Mouse (Mus musculus): ENCODE measurements around the gene Per1. TPM values are rescaled to one million over a fixed set of nuclear protein-coding genes. Genes with fewer than 3 reads are reported as not detected.

The Per1 gene
- polyA plus RNA-seq (2014; fragmentation: Illumina TruSeq; extraction: RNeasy Lipid Tissue Mini Kit (QIAGEN cat#74804); ENCODE audit: low replicate concordance) = not detected

DNA sequence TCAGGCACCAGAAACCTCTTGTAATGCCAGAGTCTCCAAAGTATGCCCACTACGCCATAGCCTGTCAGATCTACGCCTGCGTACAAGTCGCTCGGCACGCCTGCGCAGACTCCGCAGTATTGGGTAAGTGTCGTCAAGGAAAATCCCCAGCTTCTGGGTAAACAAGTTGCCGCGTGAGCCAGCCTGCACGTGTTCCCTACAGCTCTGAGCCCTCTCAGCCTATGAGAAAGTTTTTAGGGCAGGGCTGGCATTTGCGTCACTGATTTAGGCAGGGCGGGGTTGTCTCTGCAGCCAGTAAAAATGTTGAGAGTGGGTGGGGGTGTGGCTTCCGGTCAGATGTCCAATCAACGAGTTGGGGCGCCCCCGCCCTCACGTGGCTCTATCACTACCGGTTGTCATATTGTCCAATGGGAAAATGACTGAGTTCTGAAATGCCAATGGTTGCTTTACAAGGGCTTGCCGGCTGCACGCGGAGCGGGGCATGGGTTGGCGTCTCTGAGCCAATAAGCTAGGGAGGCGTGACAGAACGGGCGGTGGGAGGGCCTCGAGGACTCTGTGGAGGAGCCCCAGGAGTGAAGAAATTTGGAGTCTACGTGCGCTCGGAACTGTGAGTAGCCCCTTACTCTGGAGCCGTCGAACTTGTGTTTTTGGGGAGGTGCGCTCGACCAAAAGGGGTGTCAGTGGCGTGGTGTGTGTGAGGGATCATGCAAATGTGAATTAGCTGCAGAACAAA lies at the start of gene Per1:
Per1 (plus strand) TSS at position 521 of the 733 bp plus-strand sequence.

DNA sequence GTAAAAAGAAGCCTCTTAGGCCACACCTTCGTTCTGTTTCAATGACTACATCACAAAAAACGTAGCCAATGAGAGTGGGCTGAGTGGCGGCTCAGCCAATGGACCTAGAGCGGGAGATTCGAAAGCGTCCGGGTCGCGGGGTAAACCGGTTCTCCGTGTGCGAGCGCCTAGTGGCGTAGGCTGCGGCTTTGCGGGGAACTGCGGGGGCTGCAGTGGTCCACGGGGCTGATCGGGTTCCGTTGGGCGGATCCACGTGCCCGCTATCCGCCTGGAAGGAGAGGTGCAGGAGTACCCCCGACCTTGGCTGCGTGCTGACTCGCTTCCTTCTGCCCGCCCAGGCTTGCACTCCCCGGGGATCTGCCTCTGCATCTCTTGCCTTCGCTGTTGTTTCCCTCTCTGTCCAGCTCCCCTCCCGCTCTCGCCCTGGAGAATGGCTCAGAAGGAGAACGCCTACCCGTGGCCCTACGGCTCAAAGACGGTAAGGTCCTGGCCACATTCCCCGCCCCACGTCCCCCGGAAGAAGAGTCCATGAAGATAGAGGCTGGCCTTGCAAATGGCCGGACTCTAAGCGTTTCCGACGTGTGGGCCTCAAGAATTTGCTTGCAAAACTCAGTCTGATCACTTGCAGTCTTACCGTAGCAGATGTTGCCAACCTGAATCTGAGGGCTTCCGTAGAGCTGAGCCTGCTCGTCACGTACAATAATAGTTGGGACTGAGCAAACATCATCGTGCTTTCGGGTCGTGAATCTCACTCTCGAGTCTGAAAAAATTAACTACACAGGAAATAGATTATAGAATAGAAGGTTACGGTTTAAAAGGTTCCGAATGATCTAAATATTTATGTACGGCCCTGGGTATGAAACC lies 49.3 kb upstream of the Per1 start, which contains the start of gene Aurkb:
Aurkb (plus strand) TSS at position 117 of the 864 bp plus-strand sequence.

DNA sequence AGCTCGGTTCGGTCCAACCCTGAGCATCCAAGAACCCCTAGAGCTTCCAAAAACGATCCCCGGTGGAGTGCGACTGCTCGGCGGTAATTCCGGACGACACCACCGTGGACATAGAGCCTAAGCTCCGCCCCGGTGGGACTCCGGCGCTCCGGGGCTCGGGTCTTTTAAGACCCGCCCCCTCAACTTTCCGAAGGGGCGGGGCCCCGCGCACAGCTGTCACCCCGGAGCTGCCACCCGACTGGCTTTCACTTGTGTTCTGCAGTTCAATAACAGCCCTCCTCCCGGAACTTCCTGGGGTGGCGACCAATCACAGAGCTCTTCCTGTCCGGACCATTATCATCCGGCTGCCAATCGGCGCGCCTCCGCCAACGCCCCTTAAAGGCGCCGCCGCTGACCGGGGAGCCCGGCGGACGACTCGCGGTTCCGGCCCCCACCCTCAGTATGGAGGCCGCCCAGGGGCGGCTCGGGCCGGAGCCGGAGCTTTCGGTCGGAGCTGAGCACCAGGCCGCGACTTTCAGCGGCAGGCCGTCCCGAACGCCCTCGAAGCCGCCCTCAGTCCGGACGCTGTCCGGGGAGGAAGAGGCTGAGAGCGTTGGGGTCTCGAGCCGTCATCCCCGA lies 35.6 kb upstream of the Per1 start, which contains the start of gene Borcs6:
Borcs6 (plus strand) TSS at position 361 of the 618 bp plus-strand sequence.

DNA sequence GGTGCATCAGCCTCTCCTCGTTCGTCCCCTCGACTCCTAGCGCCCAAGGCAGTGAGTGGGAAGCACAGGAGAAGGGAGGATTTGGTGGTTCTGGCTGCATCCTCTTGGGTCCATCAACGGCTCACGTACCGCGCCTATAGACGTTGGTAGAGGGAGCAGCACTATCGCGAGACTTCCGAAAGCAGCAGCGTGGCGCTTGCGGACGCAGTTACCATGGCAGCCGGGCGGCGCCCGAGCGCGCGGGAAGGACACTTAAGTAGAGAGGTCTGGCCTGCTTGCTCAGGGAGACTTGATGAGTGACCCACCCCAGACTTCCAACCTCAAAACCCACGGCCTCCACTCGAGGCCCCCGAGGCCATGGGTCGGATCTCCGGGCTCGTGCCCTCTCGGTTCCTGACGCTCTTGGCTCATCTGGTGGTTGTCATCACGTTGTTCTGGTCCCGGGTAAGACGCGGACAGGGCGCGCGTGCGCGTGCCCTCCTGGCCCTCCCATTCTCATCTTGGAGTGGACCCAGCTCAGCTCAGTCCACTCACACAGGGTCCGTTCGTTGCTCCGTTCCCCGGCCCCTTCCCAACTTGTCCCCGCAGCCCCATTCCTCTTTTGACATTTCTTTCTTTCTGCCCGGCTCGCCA lies 24.3 kb upstream of the Per1 start, which contains the start of gene Tmem107:
Tmem107 (plus strand) TSS at position 217 of the 633 bp plus-strand sequence.

DNA sequence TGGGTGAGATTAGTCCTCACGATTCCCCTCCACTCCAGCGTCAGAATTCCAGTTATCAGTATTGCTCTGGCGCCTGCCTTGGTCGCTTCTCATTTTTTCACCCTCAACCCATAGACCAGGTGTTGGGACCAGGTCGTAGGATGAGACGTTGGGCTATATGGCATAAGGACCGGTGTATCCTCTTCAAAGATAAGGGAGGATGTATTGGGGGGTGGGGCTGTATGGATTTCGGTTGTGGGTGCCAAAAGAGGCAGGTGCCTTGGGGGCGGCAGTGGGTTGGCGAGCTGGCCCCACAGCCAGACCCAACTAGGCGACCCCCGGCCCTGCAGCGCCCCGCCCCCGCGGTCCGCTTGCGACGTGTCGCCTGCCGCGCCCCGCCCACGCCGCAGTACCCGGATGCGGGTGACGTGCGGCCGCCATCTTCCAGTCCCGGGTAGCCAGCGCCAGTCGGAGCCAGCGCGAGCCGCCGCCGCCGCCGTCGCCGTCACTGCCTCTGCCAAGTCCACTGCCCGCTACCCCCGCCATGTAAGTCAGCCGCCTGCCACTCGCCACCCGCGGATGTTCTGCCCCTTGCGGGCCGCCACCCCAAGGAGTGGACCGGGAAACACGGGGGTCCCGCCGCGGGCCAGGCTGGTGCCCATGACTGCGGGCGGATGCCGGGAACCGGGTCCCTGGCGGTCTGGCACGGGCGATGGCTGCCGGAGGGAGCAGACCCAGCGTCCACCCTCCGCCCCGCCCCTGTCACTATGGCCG lies 6.7 kb upstream of the Per1 start, which contains the start of gene Vamp2:
Vamp2 (plus strand) TSS at position 388 of the 753 bp plus-strand sequence.

DNA sequence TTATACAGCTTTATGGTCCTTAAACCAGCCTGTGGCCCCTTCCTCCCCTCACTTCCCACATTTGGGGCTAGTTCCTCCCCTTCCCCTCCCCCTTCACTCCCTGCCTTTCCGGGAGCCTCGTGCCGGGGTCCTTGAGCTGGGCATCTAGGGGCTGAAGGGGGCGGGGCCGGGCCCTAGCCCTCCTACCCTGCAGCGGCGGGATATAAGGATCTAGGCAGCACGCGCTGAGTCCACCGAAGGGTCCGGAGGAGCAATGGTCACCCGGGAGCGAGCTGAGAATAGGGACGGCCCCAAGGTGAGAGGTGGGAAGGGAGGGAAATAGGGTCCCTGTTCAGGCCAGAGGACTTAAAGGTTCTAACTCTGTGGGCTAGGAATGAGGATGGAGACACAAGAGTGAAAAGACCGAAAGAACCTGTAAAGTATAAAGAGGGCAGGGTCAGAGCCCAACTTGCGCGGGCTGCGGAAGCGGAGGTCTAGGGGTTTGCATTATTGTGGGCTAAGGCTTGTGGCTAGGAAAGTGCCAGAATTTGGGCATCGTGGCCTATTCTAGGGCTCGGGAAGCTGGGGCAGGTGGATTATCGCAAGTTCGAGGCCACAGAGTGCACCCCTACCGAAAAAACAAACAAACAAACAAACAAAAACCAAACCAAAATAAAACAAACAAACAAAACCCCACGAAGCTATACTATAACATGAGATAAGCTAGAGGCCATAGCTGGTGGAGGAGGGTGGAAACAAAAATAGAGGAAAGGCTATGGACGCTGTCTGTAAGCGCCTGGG lies 25.4 kb downstream of the Per1 start, which contains the start of gene Hes7:
Hes7 (plus strand) TSS at position 184 of the 780 bp plus-strand sequence.

DNA sequence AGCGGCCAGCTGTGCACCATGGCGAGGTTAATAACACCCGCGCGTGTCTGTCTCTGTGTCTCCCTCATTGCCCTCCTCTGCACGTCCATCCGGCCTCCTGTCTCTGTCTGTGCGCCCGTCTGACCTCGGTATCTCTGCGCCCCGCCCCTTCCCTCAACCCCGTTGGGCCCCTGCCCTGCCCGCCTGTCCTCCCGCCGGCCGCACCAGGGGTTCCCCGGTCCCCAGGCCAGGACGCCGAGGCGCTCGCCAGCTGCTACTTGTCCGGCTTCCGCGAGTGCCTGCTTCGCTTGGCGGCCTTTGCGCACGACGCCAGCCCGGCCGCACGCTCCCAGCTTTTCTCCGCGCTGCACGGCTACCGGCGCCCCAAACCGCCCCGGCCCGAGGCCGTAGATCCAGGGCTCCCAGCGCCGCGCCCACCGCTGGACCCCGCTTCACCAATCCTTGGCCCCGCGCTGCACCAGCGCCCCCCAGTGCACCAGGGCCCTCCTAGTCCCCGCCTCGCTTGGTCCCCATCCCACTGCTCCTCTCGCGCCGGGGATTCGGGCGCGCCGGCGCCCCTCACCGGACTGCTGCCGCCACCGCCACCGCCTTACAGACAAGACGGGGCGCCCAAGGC lies 27.4 kb downstream of the Per1 start, which contains the start of gene 9130213A22Rik:
9130213A22Rik (minus strand) TSS at position 254 of the 616 bp plus-strand sequence.

DNA sequence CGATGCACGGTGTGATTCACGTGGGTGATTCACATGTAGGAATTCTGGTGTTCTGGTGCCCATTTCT lies 30.7 kb downstream of the Per1 start, which contains the start of gene Aloxe3:
Aloxe3 (plus strand) TSS at position 45 of the 67 bp plus-strand sequence.

DNA sequence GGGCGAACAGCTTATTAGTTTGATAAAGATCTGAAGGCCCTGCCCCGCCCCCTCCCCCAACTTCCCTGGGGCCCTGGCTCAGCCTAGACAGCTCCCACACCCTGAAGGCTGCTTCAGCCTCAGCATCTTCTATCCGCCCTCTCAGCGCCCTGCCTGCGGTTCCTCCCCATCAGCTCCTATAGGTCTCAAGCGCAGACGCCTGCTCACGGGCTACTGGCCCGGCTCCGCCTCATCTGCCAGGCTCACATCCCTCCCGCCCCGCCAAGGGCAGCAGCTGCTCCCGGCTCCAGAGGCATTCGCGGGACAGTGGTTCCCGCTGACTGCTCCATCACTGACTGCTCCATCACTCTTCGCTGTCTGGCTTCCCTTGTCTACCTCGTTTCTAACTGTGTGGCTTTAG lies 61.8 kb downstream of the Per1 start, which contains the start of gene Alox12b:
Alox12b (plus strand) TSS at position 190 of the 400 bp plus-strand sequence.

Other genes starting within 250 kb of the Per1 start
- 79.4 TPM for gene Ndel1, start 223.4 kb upstream of the Per1 start, polyA plus RNA-seq (2014; fragmentation: Illumina TruSeq; extraction: RNeasy Lipid Tissue Mini Kit (QIAGEN cat#74804); ENCODE audit: low replicate concordance)
- gene Rnf222, start 206.7 kb upstream of the Per1 start, polyA plus RNA-seq (2014; fragmentation: Illumina TruSeq; extraction: RNeasy Lipid Tissue Mini Kit (QIAGEN cat#74804); ENCODE audit: low replicate concordance) = not detected
- 49.2 TPM for gene Rpl26, start 193.6 kb upstream of the Per1 start, polyA plus RNA-seq (2014; fragmentation: Illumina TruSeq; extraction: RNeasy Lipid Tissue Mini Kit (QIAGEN cat#74804); ENCODE audit: low replicate concordance)
- not detected for gene Odf4, start 168.1 kb upstream of the Per1 start, polyA plus RNA-seq (2014; fragmentation: Illumina TruSeq; extraction: RNeasy Lipid Tissue Mini Kit (QIAGEN cat#74804); ENCODE audit: low replicate concordance)
- gene Arhgef15, start 137.7 kb upstream of the Per1 start, polyA plus RNA-seq (2014; fragmentation: Illumina TruSeq; extraction: RNeasy Lipid Tissue Mini Kit (QIAGEN cat#74804); ENCODE audit: low replicate concordance) = 1.0 TPM
- gene Slc25a35, start 127.1 kb upstream of the Per1 start, polyA plus RNA-seq (2014; fragmentation: Illumina TruSeq; extraction: RNeasy Lipid Tissue Mini Kit (QIAGEN cat#74804); ENCODE audit: low replicate concordance) = 7.0 TPM
- gene Rangrf, start 120.0 kb upstream of the Per1 start, polyA plus RNA-seq (2014; fragmentation: Illumina TruSeq; extraction: RNeasy Lipid Tissue Mini Kit (QIAGEN cat#74804); ENCODE audit: low replicate concordance) = 3.4 TPM
- 4.7 TPM for gene Pfas, start 86.8 kb upstream of the Per1 start, polyA plus RNA-seq (2014; fragmentation: Illumina TruSeq; extraction: RNeasy Lipid Tissue Mini Kit (QIAGEN cat#74804); ENCODE audit: low replicate concordance)
- gene Ctc1, start 79.3 kb upstream of the Per1 start, polyA plus RNA-seq (2014; fragmentation: Illumina TruSeq; extraction: RNeasy Lipid Tissue Mini Kit (QIAGEN cat#74804); ENCODE audit: low replicate concordance) = 1.7 TPM
- gene Aurkb, start 49.6 kb upstream of the Per1 start, polyA plus RNA-seq (2014; fragmentation: Illumina TruSeq; extraction: RNeasy Lipid Tissue Mini Kit (QIAGEN cat#74804); ENCODE audit: low replicate concordance) = 6.3 TPM
- 2.3 TPM for gene Borcs6, start 35.5 kb upstream of the Per1 start, polyA plus RNA-seq (2014; fragmentation: Illumina TruSeq; extraction: RNeasy Lipid Tissue Mini Kit (QIAGEN cat#74804); ENCODE audit: low replicate concordance)
- gene Tmem107, start 24.4 kb upstream of the Per1 start, polyA plus RNA-seq (2014; fragmentation: Illumina TruSeq; extraction: RNeasy Lipid Tissue Mini Kit (QIAGEN cat#74804); ENCODE audit: low replicate concordance) = 1.7 TPM
- gene Vamp2, start 6.7 kb upstream of the Per1 start, polyA plus RNA-seq (2014; fragmentation: Illumina TruSeq; extraction: RNeasy Lipid Tissue Mini Kit (QIAGEN cat#74804); ENCODE audit: low replicate concordance) = 53.2 TPM
- gene Hes7, start 25.2 kb downstream of the Per1 start, polyA plus RNA-seq (2014; fragmentation: Illumina TruSeq; extraction: RNeasy Lipid Tissue Mini Kit (QIAGEN cat#74804); ENCODE audit: low replicate concordance) = not detected
- not detected for gene 9130213A22Rik, start 27.4 kb downstream of the Per1 start, polyA plus RNA-seq (2014; fragmentation: Illumina TruSeq; extraction: RNeasy Lipid Tissue Mini Kit (QIAGEN cat#74804); ENCODE audit: low replicate concordance)
- not detected for gene Aloxe3, start 30.7 kb downstream of the Per1 start, polyA plus RNA-seq (2014; fragmentation: Illumina TruSeq; extraction: RNeasy Lipid Tissue Mini Kit (QIAGEN cat#74804); ENCODE audit: low replicate concordance)
- not detected for gene Alox12b, start 61.8 kb downstream of the Per1 start, polyA plus RNA-seq (2014; fragmentation: Illumina TruSeq; extraction: RNeasy Lipid Tissue Mini Kit (QIAGEN cat#74804); ENCODE audit: low replicate concordance)
- not detected for gene Alox8, start 102.6 kb downstream of the Per1 start, polyA plus RNA-seq (2014; fragmentation: Illumina TruSeq; extraction: RNeasy Lipid Tissue Mini Kit (QIAGEN cat#74804); ENCODE audit: low replicate concordance)
- not detected for gene Gucy2e, start 141.8 kb downstream of the Per1 start, polyA plus RNA-seq (2014; fragmentation: Illumina TruSeq; extraction: RNeasy Lipid Tissue Mini Kit (QIAGEN cat#74804); ENCODE audit: low replicate concordance)
- 3.5 TPM for gene Cntrob, start 228.6 kb downstream of the Per1 start, polyA plus RNA-seq (2014; fragmentation: Illumina TruSeq; extraction: RNeasy Lipid Tissue Mini Kit (QIAGEN cat#74804); ENCODE audit: low replicate concordance)
- gene Trappc1, start 228.8 kb downstream of the Per1 start, polyA plus RNA-seq (2014; fragmentation: Illumina TruSeq; extraction: RNeasy Lipid Tissue Mini Kit (QIAGEN cat#74804); ENCODE audit: low replicate concordance) = 24.4 TPM
- gene Kcnab3, start 231.0 kb downstream of the Per1 start, polyA plus RNA-seq (2014; fragmentation: Illumina TruSeq; extraction: RNeasy Lipid Tissue Mini Kit (QIAGEN cat#74804); ENCODE audit: low replicate concordance) = 0.37 TPM
- 2.2 TPM for gene Rnf227, start 245.2 kb downstream of the Per1 start, polyA plus RNA-seq (2014; fragmentation: Illumina TruSeq; extraction: RNeasy Lipid Tissue Mini Kit (QIAGEN cat#74804); ENCODE audit: low replicate concordance)

All from small intestine, adult 10 weeks (tissue).